Mouse (Mus musculus) forebrain, embryonic 11.5 days (tissue): ENCODE results near the gene Olfr49. TPM values are rescaled to one million over a fixed set of nuclear protein-coding genes. Genes with fewer than 3 reads are reported as not detected.
"Not testable (repeated sequence)": the region's sequence is repeated elsewhere in the genome, so short reads cannot be mapped to it uniquely, and the experiment has no call there.

Experiments used
- ATAC-seq: fragments of 200-750 bp; cut with Nextera tagmentation; replicated peaks from 2 replicates; pipeline ENCODE4 v1.8.0; 2017; ENCODE audit warnings: moderate TSS enrichment; ENCODE audit not compliant: low FRiP score
- DNase-seq: peaks from one replicate; pipeline ENCODE4 v3.0.0-alpha.2; 2017; ENCODE audit warnings: low spot score
- H3K27ac ChIP-seq: fragments of 300-500 bp; sonication (generic); 2 replicates; pipeline ENCODE4 v1.5.1; 2014; ENCODE audit warnings: low read depth, low read length
- H3K27me3 ChIP-seq: fragments of 300-500 bp; sonication (generic); 2 replicates; pipeline ENCODE4 v1.6.1; 2014; ENCODE audit warnings: mild to moderate bottlenecking, low read length, mixed read lengths; ENCODE audit not compliant: control insufficient read depth, insufficient read depth
- H3K36me3 ChIP-seq: fragments of 300-500 bp; sonication (generic); 2 replicates; pipeline ENCODE4 v1.6.1; 2014; ENCODE audit warnings: mild to moderate bottlenecking, low read length, moderate library complexity, mixed read lengths; ENCODE audit not compliant: control insufficient read depth, insufficient read depth
- H3K4me1 ChIP-seq: fragments of 300-500 bp; sonication (generic); replicated peaks from 2 replicates; pipeline ENCODE4 v1.6.1; 2014; ENCODE audit warnings: low read length, mixed read lengths; ENCODE audit not compliant: control insufficient read depth, insufficient read depth
- H3K4me2 ChIP-seq: fragments of 300-500 bp; sonication (generic); 2 replicates; pipeline ENCODE4 v1.6.1; 2014; ENCODE audit warnings: low read depth, mild to moderate bottlenecking, low read length, moderate library complexity, mixed read lengths; ENCODE audit not compliant: severe bottlenecking
- H3K4me3 ChIP-seq: fragments of 300-500 bp; sonication (generic); 2 replicates; pipeline ENCODE4 v1.5.1; 2014; ENCODE audit warnings: low read depth, low read length
- H3K9ac ChIP-seq: fragments of 300-500 bp; sonication (generic); 2 replicates; pipeline ENCODE4 v1.6.1; 2014; ENCODE audit warnings: low read length
- H3K9me3 ChIP-seq: fragments of 300-500 bp; sonication (generic); 2 replicates; pipeline ENCODE4 v1.6.1; 2016; ENCODE audit warnings: low read length, mixed read lengths; ENCODE audit not compliant: control insufficient read depth
- WGBS: fragments of 180-500 bp; shearing (Covaris S2); extraction: QIAGEN DNeasy Blood & Tissue Kit; methylation state at CpG from one replicate; pipeline ENCODE4 v1.1.7; 2014; 5-methylcytosine and 5-hydroxymethylcytosine counted together
- polyA plus RNA-seq: library from polyadenylated mRNA; unstranded; fragments of >200 nt; fragmentation: Nextera tagmentation; extraction: Ambion mirVana; gene quantifications from 2 replicates; pipeline ENCODE4 v1.2.1, GENCODE M21; 2014

Olfr49 gene
- polyA plus RNA-seq, 1 experiment from 2014 or later: not detected

DNA sequence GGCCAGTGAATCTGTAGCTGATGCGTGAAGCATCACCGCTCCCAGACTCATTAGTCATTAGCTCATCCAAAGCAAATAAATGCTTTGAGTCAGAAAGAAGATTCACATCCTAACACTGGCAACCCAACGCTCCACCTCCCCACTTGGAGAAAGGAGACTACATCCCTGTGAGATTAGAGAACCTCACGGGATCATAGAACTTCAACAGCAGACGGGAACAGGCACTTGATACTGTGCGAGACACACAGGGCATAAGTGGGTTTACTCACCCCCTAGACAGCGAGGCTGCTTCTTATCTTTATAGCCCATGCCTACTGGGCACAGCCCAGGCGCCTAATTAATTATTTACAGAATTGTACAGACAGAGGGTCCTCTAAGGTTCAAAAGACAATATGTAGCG is 52.6 kb downstream of the Olfr49 start:
- DNase-seq: no peak
- Histone ChIP-seq H3K4me3 (no peak overlapping the region), H3K4me1 (peaks cover 9% of the 10 kb centered on the region), H3K9ac (no peak overlapping the region), H3K27me3 (no peaks in the 10 kb centered on the region), H3K36me3 (no peaks in the 10 kb centered on the region; the same call in 1 of the 2 replicates), H3K9me3 (no peaks in the 10 kb centered on the region), H3K27ac (no peak overlapping the region), H3K4me2 (no peak overlapping the region)
- no peak for ATAC-seq
- WGBS: 81% methylated on average over 9 of the region's 9 CpGs

DNA sequence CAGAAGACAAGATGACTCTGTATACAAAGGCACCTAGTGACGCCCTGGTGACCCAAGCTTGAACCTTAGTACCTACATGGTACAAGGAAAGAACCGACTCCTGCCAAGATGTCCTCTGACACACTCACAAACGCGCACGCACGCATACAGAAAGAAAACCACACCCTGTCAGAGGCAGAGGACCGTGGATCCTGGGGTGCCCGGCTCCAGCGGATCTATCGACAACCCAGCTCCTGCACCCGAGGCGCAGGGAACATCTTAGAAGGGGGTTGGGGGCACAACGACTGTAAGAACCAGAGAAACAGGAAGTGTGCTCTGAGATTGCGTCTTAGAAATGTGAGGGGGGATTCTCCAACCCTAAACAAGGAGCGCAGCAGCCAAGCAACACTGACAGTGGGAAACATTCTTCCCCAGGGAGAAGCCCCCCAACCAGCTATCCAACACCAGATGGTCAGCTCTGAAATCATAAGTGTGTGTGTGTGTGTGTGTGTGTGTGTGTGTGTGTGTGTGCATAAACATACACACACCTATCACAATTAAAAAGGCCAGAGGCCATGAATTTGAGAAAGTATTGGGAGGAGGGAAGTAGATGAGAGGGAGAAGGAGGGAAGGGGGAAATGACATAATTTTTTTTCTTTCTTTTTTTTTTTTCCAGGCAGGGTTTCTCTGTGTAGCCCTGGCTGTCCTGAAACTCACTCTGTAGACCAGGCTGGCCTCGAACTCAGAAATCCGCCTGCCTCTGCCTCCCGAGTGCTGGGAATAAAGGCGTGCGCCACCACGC is 53.4 kb downstream of the Olfr49 start:
- no peak overlapping the region for H3K4me2 ChIP-seq
- no peak overlapping the region for H3K4me3 ChIP-seq
- no peak overlapping the region for H3K9ac ChIP-seq
- WGBS: 90% methylated on average over 21 of the region's 21 CpGs
- H3K27me3 ChIP-seq: no peaks in the 10 kb centered on the region
- H3K36me3 ChIP-seq: no peaks in the 10 kb centered on the region; the same call in 1 of the 2 replicates
- H3K4me1 ChIP-seq: peaks cover 9% of the 10 kb centered on the region
- H3K9me3 ChIP-seq: no peaks in the 10 kb centered on the region
- DNase-seq (no peak), ATAC-seq (no peak)
- H3K27ac ChIP-seq: no peak overlapping the region

- H3K9ac ChIP-seq: no peak overlapping the region
- no peaks in the 10 kb centered on the region for H3K9me3 ChIP-seq
- no peak for DNase-seq
- H3K4me1 ChIP-seq: peaks cover 9% of the 10 kb centered on the region
- no peaks in the 10 kb centered on the region; the same call in 1 of the 2 replicates for H3K36me3 ChIP-seq
- H3K4me2 ChIP-seq: no peak overlapping the region
- no peak overlapping the region for H3K27ac ChIP-seq
- no peaks in the 10 kb centered on the region for H3K27me3 ChIP-seq
- WGBS: 85% methylated on average over 14 of the region's 14 CpGs
- no peak overlapping the region for H3K4me3 ChIP-seq
- no peak for ATAC-seq
These were observed 54.0 kb downstream of the Olfr49 start for GRCm38 (mm10) chr14:54230638-54231150.

DNA sequence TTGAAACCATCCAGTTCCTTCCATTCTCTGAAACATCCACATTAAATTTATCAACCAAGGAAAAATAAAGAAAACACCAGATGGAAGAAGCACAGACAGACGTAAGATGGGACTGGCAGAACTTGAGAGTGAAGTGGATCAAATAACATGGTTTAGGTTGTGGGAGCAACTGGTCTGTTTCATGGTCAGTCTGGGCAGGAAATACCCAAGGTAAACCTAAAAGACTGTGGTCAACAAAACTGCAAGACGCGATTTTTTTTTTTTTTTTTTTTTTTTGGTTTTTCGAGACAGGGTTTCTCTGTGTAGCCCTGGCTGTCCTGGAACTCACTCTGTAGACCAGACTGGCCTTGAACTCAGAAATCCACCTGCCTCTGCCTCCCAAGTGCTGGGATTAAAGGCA is 54.9 kb downstream of the Olfr49 start:
- H3K4me1 ChIP-seq, DNase-seq, H3K27me3 ChIP-seq, H3K9ac ChIP-seq, H3K4me3 ChIP-seq, ATAC-seq, H3K9me3 ChIP-seq, H3K4me2 ChIP-seq, H3K27ac ChIP-seq, H3K36me3 ChIP-seq: not testable (repeated sequence)
- 73% methylated on average over 3 of the region's 4 CpGs for WGBS

DNA sequence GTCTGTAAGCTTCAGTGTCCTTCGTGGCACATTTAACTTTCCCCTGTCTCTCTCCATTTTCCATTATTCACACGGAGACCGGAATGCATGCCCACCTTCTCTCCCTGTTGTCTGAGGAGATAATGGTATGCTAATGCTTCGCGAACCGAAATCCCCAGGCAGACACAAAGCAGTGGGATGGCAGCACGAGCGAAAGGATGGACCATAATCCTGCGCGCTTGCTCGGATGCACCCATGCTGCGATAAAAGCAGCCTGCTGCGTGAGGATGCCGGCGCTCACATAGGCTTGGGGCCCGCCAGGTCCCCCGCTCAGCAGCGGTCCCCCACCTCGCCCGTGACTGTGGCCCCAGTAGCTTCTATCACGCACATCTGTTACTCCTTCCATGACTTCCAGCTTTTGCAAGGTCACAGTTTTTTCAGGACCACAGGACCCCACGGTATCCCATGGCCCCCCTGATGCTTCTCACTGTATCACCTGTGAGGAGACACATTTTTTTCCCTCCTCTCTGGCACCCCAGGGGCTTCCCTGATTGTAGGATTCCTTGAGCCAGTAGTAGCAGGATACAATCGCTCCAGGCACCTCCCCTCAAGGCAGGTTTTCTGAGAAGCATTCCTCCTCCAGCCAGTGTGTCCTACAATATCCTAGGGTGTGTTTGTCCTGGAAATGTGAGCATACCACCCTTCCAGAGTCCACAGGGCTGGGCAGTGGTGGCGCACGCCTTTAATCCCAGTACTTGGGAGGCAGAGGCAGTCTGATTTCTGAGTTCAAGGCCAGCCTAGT is 55.6 kb downstream of the Olfr49 start:
- peak overlapping the region; percentile 60 for H3K4me2 ChIP-seq
- 5% methylated on average over 25 of the region's 25 CpGs for WGBS
- DNase-seq (no peak), ATAC-seq (peak; percentile 59)
- H3K4me3 ChIP-seq: peak overlapping the region; percentile 19
- peak overlapping the region; percentile 61 for H3K9ac ChIP-seq
- H3K4me1 ChIP-seq: peaks cover 7% of the 10 kb centered on the region
- no peaks in the 10 kb centered on the region for H3K36me3 ChIP-seq
- H3K27ac ChIP-seq: peak overlapping the region; percentile 62
- no peaks in the 10 kb centered on the region for H3K27me3 ChIP-seq
- H3K9me3 ChIP-seq: no peaks in the 10 kb centered on the region

DNA sequence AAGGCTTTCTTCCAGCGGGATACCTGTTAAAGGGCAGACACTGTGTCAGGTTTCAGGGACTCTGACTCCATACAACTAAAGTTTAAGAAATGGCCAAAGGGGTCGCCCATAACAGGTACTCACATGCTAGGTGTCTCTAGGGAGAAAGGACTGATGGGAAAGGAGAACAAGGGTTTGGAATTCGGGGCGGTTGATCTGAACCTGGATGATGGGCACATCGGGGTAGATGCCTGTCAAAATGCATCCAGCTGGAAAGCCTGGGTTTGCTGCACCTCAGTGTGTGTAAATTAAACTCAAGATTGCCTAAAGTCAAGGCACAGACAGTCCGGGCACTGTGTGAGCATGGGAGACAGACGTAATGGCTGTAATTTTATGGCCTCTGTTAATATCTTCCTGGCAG is 56.2 kb downstream of the Olfr49 start:
- Histone ChIP-seq H3K9ac (peak overlapping the region; percentile 61), H3K27me3 (no peaks in the 10 kb centered on the region), H3K4me3 (peak overlapping the region; percentile 28), H3K4me1 (peaks cover 7% of the 10 kb centered on the region), H3K9me3 (no peaks in the 10 kb centered on the region), H3K4me2 (peak overlapping the region; percentile 60), H3K27ac (peak overlapping the region; percentile 62), H3K36me3 (no peaks in the 10 kb centered on the region)
- DNase-seq: no peak
- 8% methylated on average over 7 of the region's 7 CpGs for WGBS
- ATAC-seq: peak; percentile 25

Other genes starting within 250 kb of the Olfr49 start
- gene Dad1, start 30.8 kb downstream of the Olfr49 start, polyA plus RNA-seq: 233 and 240 TPM in 2 replicates
- 50.9 and 53.5 TPM in 2 replicates for gene Abhd4, start 30.8 kb downstream of the Olfr49 start, polyA plus RNA-seq
- 56.7 and 58.3 TPM in 2 replicates for gene Oxa1l, start 75.9 kb upstream of the Olfr49 start, polyA plus RNA-seq
- gene Slc7a7, start 132.8 kb upstream of the Olfr49 start, polyA plus RNA-seq: 4.5 and 5.0 TPM in 2 replicates
- gene Mrpl52, start 142.0 kb upstream of the Olfr49 start, polyA plus RNA-seq: 220 and 221 TPM in 2 replicates
- gene Mmp14, start 146.7 kb upstream of the Olfr49 start, polyA plus RNA-seq: 70.7 and 71.6 TPM in 2 replicates
- 28.8 and 29.9 TPM in 2 replicates for gene Lrp10, start 179.2 kb upstream of the Olfr49 start, polyA plus RNA-seq
- gene Rem2, start 191.2 kb upstream of the Olfr49 start, polyA plus RNA-seq: 18.8 and 19.8 TPM in 2 replicates
- gene Prmt5, start 232.6 kb upstream of the Olfr49 start, polyA plus RNA-seq: 142 and 151 TPM in 2 replicates